Mouse (Mus musculus) neutrophil, adult 5-6 weeks (primary cell): Measurements from ENCODE around the gene Arf1. TPM values are rescaled to one million over a fixed set of nuclear protein-coding genes. Genes with fewer than 3 reads are reported as not detected.
"Not testable (repeated sequence)": the region's sequence is repeated elsewhere in the genome, so short reads cannot be mapped to it uniquely, and the experiment has no call there.

Experiments used
- ATAC-seq: fragments of 151-379, 151-347 bp; 2 replicates; pipeline ENCODE4 v1.8.0; 2017; ENCODE audit warnings: mild to moderate bottlenecking, moderate TSS enrichment; ENCODE audit not compliant: insufficient number of reproducible peaks, poor library complexity, low FRiP score, severe bottlenecking; ENCODE audit errors: extremely low read depth
- total RNA-seq: library from RNA; stranded (forward); fragments of 200-1000 nt; gene quantifications from 2 replicates; pipeline ENCODE4 v1.2.3, GENCODE M21; 2017

The Arf1 gene
- total RNA-seq, 1 experiment from 2014 or later = 210 TPM

DNA sequence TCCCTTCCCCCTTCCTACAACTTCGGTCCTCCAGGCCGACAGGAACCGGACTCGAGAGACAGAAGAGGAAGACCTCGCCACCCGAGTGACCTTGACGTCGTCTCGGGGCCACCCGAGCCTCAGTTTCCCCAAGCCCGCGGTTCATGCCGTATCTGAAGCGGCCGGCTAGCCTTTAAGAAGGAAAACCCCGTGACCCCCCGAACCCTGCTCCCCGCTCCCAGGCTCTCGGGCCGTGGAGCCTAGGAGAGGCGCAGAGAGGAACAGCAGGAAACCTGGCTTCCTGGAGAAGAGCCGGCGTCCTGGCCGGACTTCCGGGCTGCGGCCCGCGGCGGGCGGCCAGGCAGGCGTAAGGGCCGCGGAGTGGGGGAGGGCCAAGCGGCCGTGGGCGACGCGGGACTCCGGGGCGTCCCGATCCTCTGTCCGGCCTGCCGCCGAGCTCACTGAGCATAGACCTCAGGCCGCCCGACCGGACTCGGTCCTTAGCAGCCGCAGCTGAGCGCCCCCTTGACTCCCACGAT lies 407 bp downstream of the Arf1 start:
- ATAC-seq = peak; percentile 2; the same call in 1 of the 2 replicates

DNA sequence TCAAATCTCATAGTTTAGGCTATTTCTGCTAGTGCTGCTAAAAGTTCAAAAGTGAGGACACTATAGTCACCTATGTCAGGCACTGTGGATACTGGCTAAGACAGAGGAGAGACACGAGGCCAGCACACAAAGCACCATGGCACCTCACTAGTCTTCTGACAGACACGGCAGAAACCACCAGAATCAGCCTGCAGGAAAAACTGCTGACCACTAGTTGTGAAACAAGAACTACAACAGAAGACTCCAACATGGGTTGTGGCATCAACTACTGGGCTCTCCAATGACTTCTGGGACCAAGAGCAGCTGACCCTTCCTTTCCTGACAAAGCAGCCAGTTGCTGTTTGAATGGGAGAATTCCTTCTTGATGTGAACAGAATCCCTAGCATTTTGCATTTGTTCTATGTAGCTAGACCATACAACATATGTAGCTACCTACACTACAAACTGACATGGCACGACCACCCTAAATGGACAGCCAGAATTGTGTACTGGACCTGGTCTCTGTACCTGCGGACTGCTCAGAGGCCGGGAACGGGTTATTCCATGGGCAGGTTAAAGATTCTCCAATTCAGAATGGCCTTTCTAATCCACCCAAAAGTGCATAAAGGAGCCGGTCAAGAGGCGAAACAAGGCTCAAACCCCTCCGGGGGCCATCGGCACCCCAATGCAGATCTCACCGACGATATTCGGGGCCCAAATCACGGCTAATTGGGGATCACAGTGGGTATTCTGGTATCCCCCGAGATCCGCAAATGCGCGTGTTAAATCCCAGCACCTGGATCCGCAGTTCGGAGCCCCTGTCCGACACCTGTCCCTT lies 1.1 kb downstream of the Arf1 start:
- ATAC-seq = no peak

- ATAC-seq = no peak
Observed at GRCm38 (mm10) chr11:59226251-59226650, 1.8 kb downstream of the Arf1 start.

GRCm38 (mm10) chr11:59225167-59225566 lies 2.9 kb downstream of the Arf1 start:
- no peak for ATAC-seq

- ATAC-seq = no peak
Observed at GRCm38 (mm10) chr11:59224470-59224869, 3.6 kb downstream of the Arf1 start.

DNA sequence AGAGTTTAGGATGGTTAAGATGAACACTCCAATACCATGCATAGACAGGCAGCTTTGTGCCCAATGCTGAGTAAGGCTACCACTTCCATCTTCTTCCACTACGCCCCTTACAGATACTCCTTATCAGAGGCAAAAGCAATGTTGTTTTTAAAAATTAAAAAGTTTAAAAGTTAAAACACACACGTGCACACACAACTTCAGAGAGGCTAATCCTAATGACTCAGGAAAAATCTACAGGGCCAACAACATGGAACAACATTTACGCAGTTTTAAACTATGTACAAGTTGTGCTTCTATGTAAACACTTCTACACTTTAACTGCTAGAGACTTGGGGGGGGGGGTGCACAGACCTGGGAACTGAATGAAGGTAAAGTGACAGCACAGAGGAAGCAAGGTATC lies 4.0 kb downstream of the Arf1 start:
- no peak for ATAC-seq

- ATAC-seq = no peak
Observed at GRCm38 (mm10) chr11:59222306-59222705, 5.8 kb downstream of the Arf1 start.

DNA sequence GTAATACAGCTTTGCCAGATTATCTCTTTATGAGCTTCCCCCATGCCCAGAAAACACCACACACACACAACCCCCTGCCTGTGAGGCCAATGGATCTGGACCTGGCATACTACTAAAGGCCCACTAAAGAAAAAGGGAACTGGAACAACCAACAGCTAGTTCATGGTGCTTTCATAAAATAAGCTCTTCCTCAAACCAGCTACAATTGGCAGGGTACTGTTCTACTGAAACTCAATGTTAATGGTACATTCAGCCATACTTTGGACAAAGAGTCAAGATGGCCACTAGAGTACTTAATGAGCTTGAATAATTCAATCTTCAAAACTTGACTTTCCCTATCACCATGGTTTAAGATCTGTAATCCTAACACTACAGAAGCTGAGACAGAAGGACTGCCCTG lies 6.5 kb downstream of the Arf1 start:
- ATAC-seq = peak; percentile 39; the same call in 1 of the 2 replicates

DNA sequence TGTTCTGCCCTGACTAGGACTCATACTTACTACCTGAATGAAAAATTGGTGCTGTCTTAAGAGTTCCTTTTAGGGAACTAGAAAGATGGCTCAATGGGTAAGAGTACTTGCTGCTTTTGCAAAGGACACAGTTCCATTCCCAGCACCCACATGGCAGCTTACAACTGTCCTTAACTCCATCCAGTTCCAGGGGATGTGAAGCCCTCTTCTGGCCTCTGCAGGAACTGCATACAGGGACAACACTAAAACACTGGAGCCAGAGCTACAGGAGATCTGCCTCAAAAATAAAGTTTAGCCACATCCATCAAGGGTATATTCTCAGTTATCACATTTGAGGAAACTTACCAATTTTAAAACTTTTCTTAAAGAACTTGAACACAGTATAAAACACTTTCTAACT lies 9.0 kb downstream of the Arf1 start:
- ATAC-seq = peak; percentile 28; the same call in 1 of the 2 replicates

DNA sequence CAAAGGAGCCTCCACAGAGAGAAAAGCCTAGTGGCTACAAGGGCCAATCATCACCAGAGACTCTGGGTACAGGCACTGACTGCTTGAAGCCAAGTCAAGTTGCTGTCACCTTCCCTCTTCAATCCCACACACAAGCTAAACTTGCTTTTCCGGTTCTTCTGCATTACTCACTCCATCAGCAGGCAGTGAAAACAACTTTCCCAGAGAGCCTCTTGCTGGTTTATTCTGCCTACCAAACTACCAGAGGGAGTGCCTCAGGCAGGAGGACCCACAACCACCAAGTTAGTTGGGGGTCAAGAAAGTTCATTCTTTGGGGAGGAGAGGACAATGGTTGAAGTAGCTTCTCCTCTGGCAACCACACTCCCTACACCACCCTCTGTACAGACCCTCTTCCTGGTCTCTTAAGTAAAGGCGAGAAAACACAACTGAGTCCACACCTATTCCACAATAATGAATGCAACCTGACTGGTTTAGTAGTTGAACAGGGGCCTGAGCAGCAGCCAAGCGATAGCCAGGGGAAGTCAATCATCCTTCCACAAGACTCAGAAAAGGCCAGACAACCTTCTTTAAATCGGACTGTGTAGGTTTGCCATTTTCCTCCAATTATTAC lies 9.6 kb downstream of the Arf1 start:
- no peak for ATAC-seq

GRCm38 (mm10) chr11:59216955-59217354 lies 11.1 kb downstream of the Arf1 start:
- ATAC-seq = no peak

GRCm38 (mm10) chr11:59212892-59213494 lies 15.1 kb downstream of the Arf1 start:
- ATAC-seq = no peak

DNA sequence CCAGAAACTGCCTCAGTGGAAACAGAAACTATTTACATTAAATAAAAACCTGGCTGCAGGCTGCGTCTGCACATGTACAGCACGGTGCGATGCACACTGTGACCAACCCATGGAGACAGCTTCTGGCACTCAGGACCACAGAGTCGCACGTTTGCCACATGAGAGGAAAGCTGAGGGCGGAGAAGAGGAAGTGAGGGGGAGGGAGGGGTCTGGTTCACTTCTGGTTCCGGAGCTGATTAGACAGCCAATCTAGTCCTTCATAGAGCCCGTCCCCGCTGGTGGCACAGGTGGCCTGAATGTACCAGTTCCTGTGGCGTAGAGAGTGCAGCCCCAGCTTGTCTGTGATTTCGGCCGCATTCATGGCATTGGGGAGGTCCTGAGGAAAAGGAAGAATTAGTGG lies 15.8 kb downstream of the Arf1 start:
- ATAC-seq = peak; percentile 59

- not testable (repeated sequence) for ATAC-seq
Observed at GRCm38 (mm10) chr11:59211561-59211960, 16.5 kb downstream of the Arf1 start.

GRCm38 (mm10) chr11:59210020-59210419 lies 18.1 kb downstream of the Arf1 start:
- ATAC-seq = no peak

GRCm38 (mm10) chr11:59209580-59209979 lies 18.5 kb downstream of the Arf1 start:
- no peak for ATAC-seq

DNA sequence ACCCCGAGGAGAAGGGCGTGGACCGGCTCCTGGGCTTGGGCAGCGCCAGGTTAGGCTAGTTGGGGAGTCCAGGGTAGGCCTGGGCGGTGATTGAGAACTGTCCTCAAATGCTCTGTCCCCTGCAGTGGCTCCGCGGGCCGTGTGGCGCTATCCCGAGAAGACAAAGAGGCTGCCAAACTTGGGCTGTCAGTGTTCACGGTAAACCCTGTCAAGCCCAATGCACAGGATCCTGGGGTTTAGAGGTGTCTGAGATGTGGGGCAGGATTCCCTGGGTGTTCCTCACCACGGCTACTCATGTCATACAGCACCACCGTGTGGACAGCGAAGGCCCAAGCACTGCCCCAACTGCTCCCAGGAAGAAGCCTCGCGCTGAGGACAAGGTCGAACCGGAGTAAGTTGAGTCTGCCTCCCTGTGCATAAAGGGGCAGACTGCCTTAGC lies 19.0 kb downstream of the Arf1 start:
- ATAC-seq = peak; percentile 59

DNA sequence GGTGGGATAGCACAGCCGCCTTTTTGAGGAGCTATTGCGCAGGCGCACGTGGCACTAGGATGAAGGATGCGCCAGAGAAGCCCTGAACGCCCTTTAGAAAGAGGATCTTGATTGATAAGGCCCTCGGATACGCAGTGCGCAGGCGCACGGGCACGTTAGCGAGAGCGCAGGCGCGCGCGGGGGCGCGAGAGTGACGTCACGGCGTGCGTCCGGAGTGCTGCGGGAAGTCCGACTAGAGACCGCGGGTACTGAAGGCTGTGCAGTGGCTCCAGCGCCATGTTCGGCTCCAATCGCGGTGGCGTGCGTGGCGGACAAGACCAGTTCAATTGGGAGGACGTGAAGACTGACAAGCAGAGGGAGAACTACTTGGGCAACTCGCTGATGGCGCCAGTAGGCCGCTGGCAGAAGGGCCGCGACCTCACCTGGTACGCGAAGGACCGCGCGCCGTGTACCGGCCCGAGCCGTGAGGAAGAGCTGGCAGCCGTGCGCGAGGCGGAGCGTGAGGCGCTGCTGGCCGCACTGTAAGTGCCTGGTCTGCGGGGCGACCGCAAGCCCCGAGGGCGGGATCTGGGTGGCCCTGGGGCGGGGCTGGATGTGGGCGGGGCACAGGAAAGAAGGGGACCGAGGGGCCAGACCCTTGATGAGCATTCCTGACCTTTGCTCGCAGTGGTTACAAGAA lies 19.8 kb downstream of the Arf1 start, which contains the start of gene 2310033P09Rik:
TSS of gene 2310033P09Rik (plus strand) at position 169 of the 679 bp plus-strand sequence.
- peak; percentile 57 for ATAC-seq
